Mouse (Mus musculus): ENCODE results near the gene Ptpn11. TPM values are rescaled to one million over a fixed set of nuclear protein-coding genes. Genes with fewer than 3 reads are reported as not detected.

Gene Ptpn11
- total and polyA plus RNA-seq, 2 experiments from 2014 or later = 25.5 to 60.9 TPM

GRCm38 (mm10) chr5:121183269-121183668 lies 7.9 kb downstream of the Ptpn11 start:
- DNase-seq (no peak), ATAC-seq (no peak)
- Histone ChIP-seq H3K9ac (no peak overlapping the region), H3K9me3 (ENCODE audit: low read length) (no peaks in the 10 kb centered on the region), H3K27me3 (ENCODE audit: insufficient read depth, low read length) (no peaks in the 10 kb centered on the region), H3K27ac (ENCODE audit: low read depth, low read length) (no peak overlapping the region), H3K4me2 (ENCODE audit: low read depth) (no peak overlapping the region), H3K4me3 (ENCODE audit: low read depth, low read length) (no peak overlapping the region), H3K4me1 (ENCODE audit: insufficient read depth) (no peaks in the 10 kb centered on the region), H3K36me3 (ENCODE audit: insufficient read depth) (no peaks in the 10 kb centered on the region)
- 62% methylated on average over 9 of the region's 9 CpGs for WGBS
- TF ChIP-seq CTCF (IDR thresholded peaks at IDR 0.05; ENCODE audit: low read depth) = no peak

GRCm38 (mm10) chr5:121179077-121179857 lies 11.9 kb downstream of the Ptpn11 start:
- Histone ChIP-seq H3K4me3 (ENCODE audit: low read depth, low read length) (no peak overlapping the region), H3K4me2 (ENCODE audit: low read depth) (no peak overlapping the region), H3K27ac (ENCODE audit: low read depth, low read length) (no peak overlapping the region), H3K27me3 (ENCODE audit: insufficient read depth, low read length) (no peaks in the 10 kb centered on the region), H3K9me3 (ENCODE audit: low read length) (no peaks in the 10 kb centered on the region), H3K9ac (no peak overlapping the region), H3K36me3 (ENCODE audit: insufficient read depth) (no peaks in the 10 kb centered on the region), H3K4me1 (ENCODE audit: insufficient read depth) (no peaks in the 10 kb centered on the region)
- WGBS = 34% methylated on average over 9 of the region's 9 CpGs
- ATAC-seq (peak; percentile 78), DNase-seq (peak; percentile 33)
- no peak for TF ChIP-seq CTCF (IDR thresholded peaks at IDR 0.05; ENCODE audit: low read depth)

GRCm38 (mm10) chr5:121172835-121173234 lies 18.4 kb downstream of the Ptpn11 start:
- peak; percentile 54 for DNase-seq
- Histone ChIP-seq H3K9ac (no peak overlapping the region), H3K4me3 (ENCODE audit: low read depth, low read length) (no peak overlapping the region), H3K9me3 (ENCODE audit: low read length) (no peaks in the 10 kb centered on the region), H3K27ac (ENCODE audit: low read depth, low read length) (no peak overlapping the region), H3K27me3 (ENCODE audit: insufficient read depth, low read length) (no peaks in the 10 kb centered on the region), H3K4me2 (ENCODE audit: low read depth) (no peak overlapping the region), H3K4me1 (ENCODE audit: insufficient read depth) (no peaks in the 10 kb centered on the region), H3K36me3 (ENCODE audit: insufficient read depth) (peaks cover 11% of the 10 kb centered on the region)
- WGBS = 73% methylated on average over 4 of the region's 4 CpGs
- no peak for ATAC-seq
- peak; percentile 61 for TF ChIP-seq CTCF (IDR thresholded peaks at IDR 0.05; ENCODE audit: low read depth)

GRCm38 (mm10) chr5:121169588-121169987 lies 21.6 kb downstream of the Ptpn11 start:
- 85% methylated on average over 2 of the region's 2 CpGs for WGBS
- Histone ChIP-seq H3K36me3 (ENCODE audit: insufficient read depth) (peaks cover 29% of the 10 kb centered on the region), H3K27ac (ENCODE audit: low read depth, low read length) (no peak overlapping the region), H3K4me2 (ENCODE audit: low read depth) (no peak overlapping the region), H3K27me3 (ENCODE audit: insufficient read depth, low read length) (no peaks in the 10 kb centered on the region), H3K9me3 (ENCODE audit: low read length) (no peaks in the 10 kb centered on the region), H3K4me3 (ENCODE audit: low read depth, low read length) (no peak overlapping the region), H3K9ac (no peak overlapping the region), H3K4me1 (ENCODE audit: insufficient read depth) (no peaks in the 10 kb centered on the region)
- DNase-seq = no peak
- no peak for TF ChIP-seq CTCF (IDR thresholded peaks at IDR 0.05; ENCODE audit: low read depth)
- no peak for ATAC-seq

- ATAC-seq = no peak
- Histone ChIP-seq H3K4me2 (ENCODE audit: low read depth) (no peak overlapping the region), H3K27me3 (ENCODE audit: insufficient read depth, low read length) (no peaks in the 10 kb centered on the region), H3K27ac (ENCODE audit: low read depth, low read length) (no peak overlapping the region), H3K9ac (no peak overlapping the region), H3K9me3 (ENCODE audit: low read length) (no peaks in the 10 kb centered on the region), H3K4me3 (ENCODE audit: low read depth, low read length) (no peak overlapping the region), H3K4me1 (ENCODE audit: insufficient read depth) (no peaks in the 10 kb centered on the region), H3K36me3 (ENCODE audit: insufficient read depth) (peaks cover 55% of the 10 kb centered on the region)
- DNase-seq = no peak
- TF ChIP-seq CTCF (IDR thresholded peaks at IDR 0.05; ENCODE audit: low read depth) = peak; percentile 16; the same call in 1 of the 2 replicates
- WGBS = 94% methylated on average over 6 of the region's 6 CpGs
These were observed 24.3 kb downstream of the Ptpn11 start for GRCm38 (mm10) chr5:121166884-121167283.

- Histone ChIP-seq H3K9ac (no peak overlapping the region), H3K27ac (ENCODE audit: low read depth, low read length) (no peak overlapping the region), H3K9me3 (ENCODE audit: low read length) (no peaks in the 10 kb centered on the region), H3K36me3 (ENCODE audit: insufficient read depth) (peaks cover 62% of the 10 kb centered on the region), H3K27me3 (ENCODE audit: insufficient read depth, low read length) (no peaks in the 10 kb centered on the region), H3K4me2 (ENCODE audit: low read depth) (no peak overlapping the region), H3K4me1 (ENCODE audit: insufficient read depth) (no peaks in the 10 kb centered on the region), H3K4me3 (ENCODE audit: low read depth, low read length) (no peak overlapping the region)
- WGBS = 85% methylated on average over 7 of the region's 7 CpGs
- ATAC-seq (no peak), DNase-seq (no peak)
- TF ChIP-seq CTCF (IDR thresholded peaks at IDR 0.05; ENCODE audit: low read depth) = no peak
These were observed 28.3 kb downstream of the Ptpn11 start for GRCm38 (mm10) chr5:121162923-121163322.

GRCm38 (mm10) chr5:121162285-121162684 lies 28.9 kb downstream of the Ptpn11 start:
- no peak overlapping the region for H3K27ac ChIP-seq (ENCODE audit: low read depth, low read length)
- ATAC-seq = no peak
- no peaks in the 10 kb centered on the region for H3K9me3 ChIP-seq (ENCODE audit: low read length)
- no peak for DNase-seq
- no peak overlapping the region for H3K9ac ChIP-seq
- WGBS = 61% methylated on average over 5 of the region's 5 CpGs
- no peak for TF ChIP-seq CTCF (IDR thresholded peaks at IDR 0.05; ENCODE audit: low read depth)
- no peaks in the 10 kb centered on the region for H3K27me3 ChIP-seq (ENCODE audit: insufficient read depth, low read length)
- H3K4me1 ChIP-seq (ENCODE audit: insufficient read depth) = no peaks in the 10 kb centered on the region
- peaks cover 66% of the 10 kb centered on the region for H3K36me3 ChIP-seq (ENCODE audit: insufficient read depth)
- no peak overlapping the region for H3K4me2 ChIP-seq (ENCODE audit: low read depth)
- no peak overlapping the region for H3K4me3 ChIP-seq (ENCODE audit: low read depth, low read length)
